Mouse (Mus musculus) stomach, postnatal 0 days (tissue): ENCODE results near the gene Lcn6.

Experiments used
- CTCF ChIP-seq: IDR thresholded peaks from 2 replicates; pipeline ENCODE4 v1.5.1; 2016; ENCODE audit warnings: antibody characterized with exemption, low read depth, mild to moderate bottlenecking, moderate library complexity
- EP300 ChIP-seq: optimal IDR thresholded peaks from 2 replicates; pipeline ENCODE3; 2016; ENCODE audit warnings: antibody characterized with exemption

DNA sequence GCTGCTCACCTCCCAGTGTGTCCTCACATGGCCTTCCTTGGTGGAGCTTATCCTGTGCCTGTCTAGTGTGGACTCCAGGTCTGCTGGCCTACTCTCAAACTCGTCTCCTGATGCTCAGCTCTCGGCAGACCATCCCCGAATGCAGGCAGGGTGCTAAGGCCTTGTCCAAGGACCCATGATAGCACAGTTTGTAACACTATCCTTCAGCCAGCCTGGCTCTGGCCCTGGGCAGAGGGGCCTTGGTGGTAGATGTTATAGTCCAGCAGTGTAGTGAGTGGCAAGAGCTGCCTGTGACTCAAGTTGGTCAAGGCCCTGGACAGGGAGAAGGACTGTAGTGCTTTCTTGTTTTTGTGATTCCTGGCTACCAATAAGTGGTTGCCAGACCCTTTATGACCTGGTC is 43.0 kb upstream of the Lcn6 start:
- TF ChIP-seq CTCF (no peak), EP300 (no peak)
